Mouse (Mus musculus) cerebellum, adult 11 months (tissue): Measurements from ENCODE around the gene Anapc2.
A peak's percentile ranks its signal among the peaks of the same experiment; 100 is the strongest.
"Not testable (repeated sequence)": the region's sequence is repeated elsewhere in the genome, so short reads cannot be mapped to it uniquely, and the experiment has no call there.

Experiments used
- DNase-seq: peaks from one replicate; pipeline ENCODE4 v3.0.0; 2022

Gene Anapc2

GRCm38 (mm10) chr2:25241438-25241775 is 30.9 kb upstream of the Anapc2 start:
- DNase-seq, result no peak

GRCm38 (mm10) chr2:25242101-25242506 is 30.2 kb upstream of the Anapc2 start, which contains the start of the genes Rnf208 and Cysrt1:
Gene Rnf208 (plus strand): TSS chr2:25242255.
Gene Cysrt1 (minus strand): TSS chr2:25242452.
- peak; percentile 53 for DNase-seq

DNA sequence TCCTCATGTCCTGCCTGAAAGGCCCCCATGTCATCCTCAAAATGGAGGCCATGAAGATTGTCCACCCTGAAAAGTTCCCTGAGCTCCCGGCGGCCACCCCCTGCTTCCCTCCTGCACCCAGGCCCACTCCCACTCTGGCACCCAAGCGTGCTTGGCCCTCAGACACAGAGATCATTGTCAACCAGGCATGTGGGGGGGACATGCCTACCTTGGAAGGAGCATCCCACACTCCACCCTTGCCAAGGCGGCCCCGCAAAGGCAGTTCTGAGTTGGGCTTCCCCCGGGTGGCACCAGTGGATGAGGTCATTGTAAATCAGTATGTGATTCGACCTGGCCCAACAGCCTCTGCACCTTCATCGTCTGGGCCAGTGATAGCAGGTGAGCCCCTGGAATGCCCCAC is 28.9 kb upstream of the Anapc2 start:
- DNase-seq, result no peak

DNA sequence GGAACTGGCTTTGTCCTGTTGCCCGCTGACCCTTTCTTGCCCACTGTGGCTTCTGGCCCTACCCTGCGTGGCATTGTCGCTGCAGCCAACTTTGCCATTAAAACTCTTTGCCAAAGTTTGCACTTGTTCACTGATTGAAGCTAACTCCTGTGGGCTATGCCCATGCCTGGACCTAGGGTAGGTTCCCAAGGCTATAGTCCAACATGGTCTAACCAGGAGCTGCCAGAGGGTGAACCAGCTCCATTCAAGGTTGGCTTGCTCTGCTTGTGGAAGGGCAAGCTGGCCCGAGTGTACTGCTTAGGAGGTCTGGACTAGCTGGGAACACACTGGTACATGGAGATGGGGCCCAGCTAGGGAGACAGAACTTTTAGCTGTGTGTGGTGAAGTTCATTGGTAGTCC is 28.1 kb upstream of the Anapc2 start:
- DNase-seq, result no peak

- DNase-seq, result no peak
Observed at GRCm38 (mm10) chr2:25246183-25247072, 25.9 kb upstream of the Anapc2 start, which contains the start of gene AL732309.1. Gene AL732309.1 (minus strand): TSS chr2:25246863.

- no peak for DNase-seq
Observed at GRCm38 (mm10) chr2:25252331-25252730, 19.9 kb upstream of the Anapc2 start.

DNA sequence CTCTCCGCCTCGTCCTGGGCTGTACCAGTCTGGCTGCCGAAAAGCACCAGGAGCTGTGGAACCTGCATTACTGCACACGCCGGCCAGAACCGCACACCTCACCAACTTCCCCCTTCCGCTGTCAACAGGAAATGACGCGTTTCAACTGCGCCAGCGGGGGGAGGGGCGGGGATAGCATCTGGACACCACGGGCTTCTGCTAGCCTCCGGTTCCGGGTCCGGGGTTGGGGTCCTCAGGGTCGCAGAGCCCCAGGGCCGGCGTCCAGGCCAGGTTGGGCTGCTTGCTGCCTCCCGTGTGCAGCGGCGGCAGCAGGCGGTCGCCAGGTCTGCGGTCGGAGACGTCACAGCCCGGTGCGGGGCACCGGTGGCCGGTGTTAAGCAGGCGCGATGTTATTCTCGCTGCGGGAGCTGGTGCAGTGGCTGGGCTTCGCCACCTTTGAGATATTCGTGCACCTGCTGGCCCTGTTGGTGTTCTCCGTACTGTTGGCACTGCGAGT is 16.9 kb upstream of the Anapc2 start, which contains the start of gene Tmem203:
Gene Tmem203, plus strand, starts transcription at position 156 of the 496 bp plus-strand sequence.
- DNase-seq, result peak; percentile 77

DNA sequence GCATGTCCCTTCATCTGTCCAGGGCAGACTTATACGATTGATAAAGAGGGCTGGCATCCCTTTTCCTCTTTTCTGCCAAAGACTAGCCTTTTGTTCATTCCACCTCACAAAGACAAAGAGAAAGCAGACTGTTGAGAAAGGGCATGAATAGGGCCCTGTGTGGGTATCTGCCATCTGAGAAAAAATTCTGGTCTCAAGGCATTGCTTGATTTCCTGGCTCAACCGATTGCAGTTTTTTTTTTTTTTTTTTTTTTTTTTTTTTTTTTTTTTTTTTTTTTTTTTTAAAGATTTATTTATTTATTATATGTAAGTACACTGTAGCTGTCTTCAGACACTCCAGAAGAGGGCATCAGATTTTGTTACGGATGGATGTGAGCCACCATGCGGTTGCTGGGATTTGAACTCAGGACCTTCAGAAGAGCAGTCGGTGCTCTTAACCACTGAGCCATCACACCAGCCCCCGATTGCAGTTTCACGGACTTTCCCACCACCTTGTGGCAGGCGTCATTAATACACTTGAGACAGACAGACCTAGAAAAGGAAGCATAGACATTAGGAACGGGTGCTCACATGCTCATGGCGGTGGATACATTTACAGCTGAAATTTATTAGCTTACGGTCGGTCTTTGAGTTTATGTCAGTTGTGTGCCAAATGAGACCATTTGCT is 15.7 kb upstream of the Anapc2 start:
- not testable (repeated sequence) for DNase-seq

DNA sequence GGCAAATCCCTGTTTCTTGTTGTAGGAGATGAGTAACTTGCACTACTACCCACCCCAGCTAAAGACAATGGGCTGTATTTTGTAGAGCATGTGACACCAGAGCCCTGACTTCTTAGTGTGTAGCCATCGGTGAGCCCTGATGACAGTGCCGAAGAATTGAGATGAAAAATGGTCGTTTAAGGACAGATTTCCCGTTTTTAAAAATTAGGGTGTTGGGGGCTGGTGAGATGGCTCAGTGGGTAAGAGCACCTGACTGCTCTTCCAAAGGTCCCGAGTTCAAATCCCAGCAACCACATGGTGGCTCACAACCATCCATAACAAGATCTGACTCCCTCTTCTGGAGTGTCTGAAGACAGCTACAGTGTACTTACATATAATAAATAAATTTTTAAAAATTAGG is 15.0 kb upstream of the Anapc2 start:
- not testable (repeated sequence) for DNase-seq

- no peak for DNase-seq
Observed at GRCm38 (mm10) chr2:25258887-25259286, 13.4 kb upstream of the Anapc2 start.

DNA sequence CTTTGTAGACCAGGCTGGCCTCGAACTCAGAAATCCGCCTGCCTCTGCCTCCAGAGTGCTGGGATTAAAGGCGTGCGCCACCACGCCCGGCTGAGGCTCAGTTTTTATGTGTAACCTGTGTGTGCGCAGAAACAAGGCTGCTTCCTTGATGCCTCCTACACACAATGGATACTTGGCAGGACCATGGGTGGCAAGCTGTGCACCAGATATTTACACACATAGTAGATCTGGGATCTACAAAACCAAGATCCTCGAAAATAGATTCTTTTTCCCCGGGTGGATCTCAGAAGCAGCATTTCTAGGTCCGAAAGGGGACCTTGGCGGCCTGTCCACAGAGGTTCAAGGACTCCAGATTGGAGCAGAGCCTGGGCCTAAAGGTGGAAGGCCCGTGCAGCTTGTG is 10.4 kb upstream of the Anapc2 start:
- no peak for DNase-seq

DNA sequence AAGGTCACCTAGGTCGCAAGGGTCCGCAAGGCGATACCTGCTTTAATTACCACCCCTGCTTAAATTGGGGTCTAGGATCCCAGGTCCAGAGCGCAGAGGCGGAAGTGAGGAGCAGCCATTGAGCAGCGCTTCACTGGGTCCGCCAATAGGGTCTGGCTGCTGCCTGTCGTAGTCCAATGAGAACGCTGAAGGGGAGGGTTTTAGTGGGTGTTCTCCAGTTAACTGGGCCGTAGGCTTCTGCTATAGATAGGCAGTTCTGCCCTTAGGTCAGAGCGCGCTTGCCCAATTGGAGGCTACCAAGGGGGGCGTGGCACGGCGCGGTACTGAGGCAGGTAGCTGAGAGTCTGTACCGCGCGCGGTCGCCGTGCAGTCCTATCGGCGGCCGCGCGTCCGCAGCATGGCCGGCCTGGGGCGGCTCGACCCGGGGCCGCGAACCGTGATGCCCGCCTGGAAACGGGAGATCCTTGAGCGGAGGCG is 9.9 kb upstream of the Anapc2 start, which contains the start of gene Tprn:
Gene Tprn, plus strand, starts transcription at position 328 of the 477 bp plus-strand sequence.
- DNase-seq, result peak; percentile 95

DNA sequence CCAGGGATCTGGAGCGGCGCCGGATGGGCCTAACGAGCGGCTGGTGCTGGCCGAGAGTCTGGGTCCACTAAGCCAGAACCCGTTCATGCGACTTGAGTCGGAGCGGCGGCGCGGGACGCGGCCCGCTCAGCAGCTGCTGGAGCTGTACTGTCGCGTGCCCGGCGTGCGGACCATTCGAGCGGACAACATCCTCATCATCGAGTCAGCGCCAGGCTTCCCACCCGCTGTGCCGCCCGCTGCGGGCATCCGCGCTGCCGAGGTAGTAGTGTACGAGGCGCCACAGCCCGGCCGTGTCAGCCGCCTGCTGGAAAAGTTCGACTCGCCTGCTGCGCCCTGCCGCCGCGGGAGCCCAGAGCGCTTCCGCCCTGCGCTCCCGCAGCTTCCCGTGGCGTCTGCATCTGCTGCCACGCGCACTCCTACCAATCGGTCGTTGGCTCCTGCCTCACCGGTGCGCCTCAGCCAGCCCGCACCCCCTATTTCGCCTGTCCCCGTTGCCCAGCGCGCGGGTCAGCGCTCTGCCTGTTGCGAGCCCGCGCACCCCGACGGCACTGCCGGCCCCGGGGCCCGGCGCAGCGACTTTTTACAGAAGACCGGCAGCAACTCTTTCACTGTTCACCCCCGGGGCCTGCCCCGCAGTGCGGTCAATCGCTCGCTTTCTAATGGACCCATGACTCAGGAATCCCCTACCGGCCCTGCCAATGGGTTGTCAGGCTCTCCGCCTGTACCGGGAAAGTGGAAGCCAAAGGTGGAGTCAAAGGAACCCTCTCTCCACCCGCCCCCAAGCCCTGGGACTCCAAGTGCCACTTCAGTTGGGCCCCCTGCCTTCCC is 9.3 kb upstream of the Anapc2 start:
- peak; percentile 81 for DNase-seq

GRCm38 (mm10) chr2:25263623-25264285 is 8.5 kb upstream of the Anapc2 start:
- DNase-seq, result peak; percentile 44

GRCm38 (mm10) chr2:25264286-25264660 is 8.0 kb upstream of the Anapc2 start:
- DNase-seq, result peak; percentile 45

DNA sequence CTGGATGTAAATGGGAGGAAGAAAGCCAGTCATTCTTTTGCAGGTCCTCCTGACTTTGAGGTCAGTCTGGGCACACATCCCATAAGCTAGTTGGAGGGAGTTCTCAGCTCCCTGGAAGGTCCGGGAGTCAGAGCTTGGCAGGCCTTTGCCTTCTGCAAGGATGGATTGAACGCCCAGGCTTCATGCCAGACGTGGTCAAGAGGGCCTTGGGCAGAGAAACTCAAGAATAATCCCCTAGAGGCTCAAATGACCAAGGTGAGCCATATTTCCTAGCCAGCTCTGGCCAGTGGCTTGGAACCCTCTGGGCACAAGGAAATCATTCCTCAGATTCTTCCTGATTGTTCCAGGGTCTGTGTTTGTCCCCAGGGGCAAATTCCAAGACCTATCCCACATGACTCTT is 7.4 kb upstream of the Anapc2 start:
- DNase-seq, result peak; percentile 87

GRCm38 (mm10) chr2:25265897-25266656 is 6.2 kb upstream of the Anapc2 start:
- peak; percentile 96 for DNase-seq

- DNase-seq, result peak; percentile 79
Observed at GRCm38 (mm10) chr2:25266720-25267119, 5.6 kb upstream of the Anapc2 start.

GRCm38 (mm10) chr2:25267241-25267640 is 5.0 kb upstream of the Anapc2 start:
- DNase-seq, result peak; percentile 55

GRCm38 (mm10) chr2:25267746-25268309 is 4.5 kb upstream of the Anapc2 start:
- DNase-seq, result no peak

DNA sequence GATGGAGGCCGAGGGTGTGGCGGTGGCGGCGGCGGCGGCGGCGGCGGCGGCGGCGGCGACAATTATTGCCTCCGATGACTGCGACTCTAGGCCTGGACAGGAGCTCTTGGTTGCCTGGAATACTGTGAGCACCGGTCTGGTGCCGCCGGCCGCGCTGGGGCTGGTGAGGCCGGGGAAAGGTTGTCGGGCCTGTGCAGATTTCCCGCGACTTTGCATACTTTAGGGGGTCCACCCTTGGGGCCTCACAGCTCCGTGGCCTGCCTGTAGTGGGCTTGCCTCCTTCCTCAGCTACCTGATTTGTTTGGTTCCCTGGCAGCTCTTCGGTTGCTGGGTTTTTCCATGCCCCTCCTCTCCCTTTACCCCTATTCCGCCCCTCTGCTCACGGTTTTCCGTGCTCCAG is 237 bp downstream of the Anapc2 start:
- no peak for DNase-seq
